ENCODE assay signal across 8 mouse cellular contexts in the genomic region with DNA sequence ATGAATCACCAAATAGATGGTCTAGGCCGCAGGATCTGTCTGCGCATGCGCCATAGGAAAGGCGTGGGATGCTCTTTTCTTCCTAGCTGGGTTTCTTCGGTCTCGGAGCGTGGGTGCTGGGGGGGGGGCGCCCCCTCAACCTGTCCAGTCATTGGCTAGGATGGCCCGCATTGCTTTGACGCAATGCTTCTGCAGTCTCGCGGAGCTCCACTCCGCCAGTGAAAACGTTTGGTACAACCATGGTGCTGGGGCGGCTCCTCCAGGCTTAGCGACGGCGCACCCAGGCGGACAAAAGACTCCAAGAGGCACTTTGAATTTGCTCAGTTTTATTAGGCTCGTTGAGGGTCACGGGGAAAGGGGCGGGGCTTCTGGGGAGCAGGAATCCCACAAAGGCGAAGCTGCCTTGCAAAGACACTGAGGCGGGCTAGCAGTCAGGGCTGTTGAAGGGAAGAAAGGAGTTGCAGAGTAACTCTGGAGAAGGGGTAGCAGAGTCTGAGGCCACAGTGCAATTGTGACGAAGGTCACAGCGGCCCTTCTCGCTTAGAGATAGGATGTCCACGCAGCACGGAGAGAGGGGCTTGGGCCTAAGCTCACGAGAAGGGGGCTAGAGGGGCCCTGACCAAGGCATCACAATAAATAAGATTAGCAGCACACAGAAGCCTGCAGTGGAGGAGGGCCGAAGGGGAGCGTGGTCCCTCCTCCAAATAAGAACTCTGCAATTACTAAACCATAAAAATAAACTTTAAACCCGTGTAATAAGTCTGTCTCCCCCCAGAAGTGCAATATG. TPM values are rescaled to one million over a fixed set of nuclear protein-coding genes. Genes with fewer than 3 reads are reported as not detected.
A peak's percentile ranks its signal among the peaks of the same experiment; 100 is the strongest.
DNase-seq lines count a peak whose midpoint lies in the region; ATAC-seq lines count a peak whose summit lies in the region.

No protein-coding gene starts in this region.

- no peaks in the 10 kb centered on the region for H3K9me3 ChIP-seq in embryonic facial prominence, embryonic 10.5 days
- no peaks in the 10 kb centered on the region for H3K9me3 ChIP-seq in intestine, embryonic 16.5 days (ENCODE audit: control insufficient read depth, low read length)

- peaks cover 79% of the 10 kb centered on the region for H3K27me3 ChIP-seq in embryonic facial prominence, embryonic 10.5 days (replicated peaks; ENCODE audit: low read depth, poor library complexity, severe bottlenecking)
- peaks cover 3% of the 10 kb centered on the region; the same call in 1 of the 2 replicates for H3K27me3 ChIP-seq in intestine, embryonic 16.5 days (replicated peaks; ENCODE audit: control insufficient read depth, insufficient read depth, low read length)

- peak overlapping the region; percentile 48 for H3K4me2 ChIP-seq in intestine, embryonic 16.5 days (ENCODE audit: low read depth, low read length)

- intact Hi-C loops in left cerebral cortex, postnatal 25 days (cut with DNase I) = no loop called here

- H3K27ac ChIP-seq in embryonic facial prominence, embryonic 10.5 days (replicated peaks) = peak overlapping the region; percentile 92
- H3K27ac ChIP-seq in intestine, embryonic 16.5 days (ENCODE audit: low read length) = peak overlapping the region; percentile 89

- WGBS in embryonic facial prominence, embryonic 10.5 days = 13% methylated on average over 33 of the region's 33 CpGs
- WGBS in intestine, embryonic 16.5 days = 10% methylated on average over 33 of the region's 33 CpGs

- H3K4me3 ChIP-seq in embryonic facial prominence, embryonic 10.5 days = peak overlapping the region; percentile 50
- peak overlapping the region; percentile 36 for H3K4me3 ChIP-seq in intestine, embryonic 16.5 days (ENCODE audit: low read length)

- H3K9ac ChIP-seq in intestine, embryonic 16.5 days (ENCODE audit: low read depth, low read length) = peak overlapping the region; percentile 66

- peaks cover 20% of the 10 kb centered on the region for H3K4me1 ChIP-seq in embryonic facial prominence, embryonic 10.5 days
- 0 out of 2 replicates have a peak, but pooled peaks cover 6% of the 10 kb centered on the region for H3K4me1 ChIP-seq in intestine, embryonic 16.5 days (ENCODE audit: control insufficient read depth, insufficient read depth, low read length)

- ATAC-seq in intestine, embryonic 16.5 days = peak; percentile 99

- H3K36me3 ChIP-seq in embryonic facial prominence, embryonic 10.5 days (replicated peaks) = peaks cover 32% of the 10 kb centered on the region
- H3K36me3 ChIP-seq in intestine, embryonic 16.5 days (ENCODE audit: control insufficient read depth, insufficient read depth, low read length) = no peaks in the 10 kb centered on the region

- peak; percentile 92 for DNase-seq in adrenal gland, postnatal 14 days
- peak; percentile 91 for DNase-seq in embryonic facial prominence, embryonic 10.5 days (ENCODE audit: low spot score)
- DNase-seq in gastrocnemius, postnatal 4 days (ENCODE audit: low spot score in 2 of 2) = peak; percentile 59 to 86
- peak; percentile 85 to 96 for DNase-seq in left cerebral cortex, postnatal 25 days (ENCODE audit: low spot score in 2 of 2)
- DNase-seq in mesoderm, embryonic 11.5 days (ENCODE audit: low read depth, low spot score) = peak; percentile 93
- DNase-seq in right cerebral cortex, postnatal 25 days = peak; percentile 87
- DNase-seq in urinary bladder, postnatal 36 days (ENCODE audit: low spot score in 2 of 2) = peak; percentile 79 to 90

RNA-seq across cellular contexts. Expression of gene Tspyl2, which starts 5.5 kb away (rescaled TPM):
- total RNA-seq in adrenal gland, postnatal 14 days (2021) = 29.5 and 32.1 TPM in 2 replicates
- 30.6 and 33.4 TPM in 2 replicates for polyA plus RNA-seq in embryonic facial prominence, embryonic 10.5 days (2016; fragmentation: Nextera tagmentation; extraction: Ambion mirVana)
- total RNA-seq in gastrocnemius, postnatal 4 days (2021) = 10 to 100 TPM; 17.2 to 19.9 TPM
- polyA plus RNA-seq in intestine, embryonic 16.5 days (2015; fragmentation: Nextera tagmentation; extraction: Ambion mirVana) = 19.7 and 21.5 TPM in 2 replicates
- total RNA-seq in left cerebral cortex, postnatal 25 days (2021) = 10 to 100 TPM; 87.1 to 98.9 TPM

RNA-seq across cellular contexts. Expression of gene Kantr, which starts 9.4 kb away (rescaled TPM):
- 7.8 and 8.1 TPM in 2 replicates for total RNA-seq in adrenal gland, postnatal 14 days (2021)
- 20.8 and 22.5 TPM in 2 replicates for polyA plus RNA-seq in embryonic facial prominence, embryonic 10.5 days (2016; fragmentation: Nextera tagmentation; extraction: Ambion mirVana)
- 1 to 10 TPM; 4.5 to 5.0 TPM for total RNA-seq in gastrocnemius, postnatal 4 days (2021)
- polyA plus RNA-seq in intestine, embryonic 16.5 days (2015; fragmentation: Nextera tagmentation; extraction: Ambion mirVana) = 10.6 and 12.9 TPM in 2 replicates
- 10 to 100 TPM; 51.1 to 65.3 TPM for total RNA-seq in left cerebral cortex, postnatal 25 days (2021)

RNA-seq across cellular contexts. Expression of gene Gpr173, which starts 31.8 kb away (rescaled TPM):
- total RNA-seq in adrenal gland, postnatal 14 days (2021) = 2.7 and 3.1 TPM in 2 replicates
- 4.2 and 4.9 TPM in 2 replicates for polyA plus RNA-seq in embryonic facial prominence, embryonic 10.5 days (2016; fragmentation: Nextera tagmentation; extraction: Ambion mirVana)
- total RNA-seq in gastrocnemius, postnatal 4 days (2021) = 1 to 10 TPM; 4.8 to 5.2 TPM
- polyA plus RNA-seq in intestine, embryonic 16.5 days (2015; fragmentation: Nextera tagmentation; extraction: Ambion mirVana) = 1.8 and 2.1 TPM in 2 replicates
- total RNA-seq in left cerebral cortex, postnatal 25 days (2021) = 10 to 100 TPM; 17.5 to 19.9 TPM

Comparison
In these comparisons a context has a peak if more than half of its experiments do, and no peak if none do; other contexts are left out.
1. Peak in every context shown above with its lines: DNase-seq, ATAC-seq, H3K4me3 ChIP-seq and H3K27ac ChIP-seq.